Mouse (Mus musculus) adrenal gland, postnatal 10 days (tissue): ENCODE measurements around the gene Josd2. TPM values are rescaled to one million over a fixed set of nuclear protein-coding genes. Genes with fewer than 3 reads are reported as not detected.
A peak's percentile ranks its signal among the peaks of the same experiment; 100 is the strongest.

Experiments
- DNase-seq: peaks from one replicate; pipeline ENCODE4 v3.0.0; 2021; ENCODE audit warnings: mixed read lengths
- total RNA-seq, 2 experiments: library from RNA; stranded (reverse); gene quantifications; 2 replicates each; pipeline ENCODE4 v1.2.3; 2021

The Josd2 gene
- total RNA-seq, 2 experiments from 2014 or later = 42.2 to 52.0 TPM

GRCm38 (mm10) chr7:44446070-44446855 lies 21.5 kb upstream of the Josd2 start:
- no peak for DNase-seq

- DNase-seq = no peak
Measured at GRCm38 (mm10) chr7:44453256-44453655, 14.5 kb upstream of the Josd2 start.

- no peak for DNase-seq
Measured at GRCm38 (mm10) chr7:44456302-44456701, 11.5 kb upstream of the Josd2 start.

GRCm38 (mm10) chr7:44460067-44460466 lies 7.7 kb upstream of the Josd2 start:
- DNase-seq = no peak

- no peak for DNase-seq
Measured at GRCm38 (mm10) chr7:44460767-44461502, 6.8 kb upstream of the Josd2 start.

GRCm38 (mm10) chr7:44461503-44462217 lies 6.1 kb upstream of the Josd2 start:
- DNase-seq = no peak

GRCm38 (mm10) chr7:44462218-44463055 lies 5.3 kb upstream of the Josd2 start:
- DNase-seq = peak; percentile 50

GRCm38 (mm10) chr7:44463056-44463425 lies 4.7 kb upstream of the Josd2 start:
- no peak for DNase-seq

GRCm38 (mm10) chr7:44463556-44464225 lies 4.1 kb upstream of the Josd2 start:
- DNase-seq = no peak

GRCm38 (mm10) chr7:44464511-44464910 lies 3.3 kb upstream of the Josd2 start:
- DNase-seq = no peak

GRCm38 (mm10) chr7:44465111-44465510 lies 2.7 kb upstream of the Josd2 start, which contains the start of gene Aspdh:
Aspdh (plus strand) TSS chr7:44465391.
- no peak for DNase-seq

GRCm38 (mm10) chr7:44466006-44466887 lies 1.5 kb upstream of the Josd2 start:
- DNase-seq = no peak

- DNase-seq = no peak
Measured at GRCm38 (mm10) chr7:44466888-44467311, 880 bp upstream of the Josd2 start.

- no peak for DNase-seq
Measured at GRCm38 (mm10) chr7:44468644-44469285, 985 bp downstream of the Josd2 start.

GRCm38 (mm10) chr7:44469677-44470675 lies 2.2 kb downstream of the Josd2 start:
- no peak for DNase-seq

GRCm38 (mm10) chr7:44470696-44471612 lies 3.2 kb downstream of the Josd2 start:
- DNase-seq = no peak

- DNase-seq = no peak
Measured at GRCm38 (mm10) chr7:44471880-44472557, 4.2 kb downstream of the Josd2 start.
